Mouse (Mus musculus) frontal cortex, postnatal 36 days (tissue): ENCODE data around the gene Crabp1.

Experiments used
- DNase-seq, 2 experiments: peaks; one replicate each; pipeline ENCODE4 v3.0.0; 2022; ENCODE audit warnings: low spot score in 2 of 2

Crabp1 gene

DNA sequence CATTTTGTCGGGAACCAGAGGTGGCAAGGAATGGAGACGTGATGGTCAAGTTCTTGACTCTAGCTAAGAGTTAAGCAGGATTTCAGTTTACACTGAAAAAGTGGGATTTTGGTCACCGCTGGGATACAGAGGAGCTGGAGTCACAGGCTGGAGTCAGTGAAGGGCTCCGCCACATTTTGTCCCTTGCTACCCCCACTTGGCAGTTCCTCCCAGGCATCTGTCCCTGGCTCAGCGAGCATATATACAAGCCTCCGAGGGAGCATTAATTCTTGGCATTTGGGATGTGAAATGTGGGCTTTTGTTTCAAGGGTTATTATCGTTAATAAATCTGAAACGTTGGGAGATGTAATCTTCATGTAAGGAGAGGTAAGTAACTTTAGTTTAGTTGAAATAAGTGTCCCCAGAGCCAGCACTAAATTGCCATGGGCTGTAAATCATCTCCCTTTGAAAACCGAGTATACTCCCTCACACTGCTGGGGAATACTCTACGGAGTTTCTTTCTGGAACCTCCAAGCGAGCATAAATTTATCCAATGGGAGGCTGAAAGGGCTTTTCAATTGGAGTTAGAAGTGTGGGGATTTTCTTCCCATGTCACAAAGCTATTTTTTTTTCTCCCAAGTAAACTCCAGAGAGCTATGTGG lies 5.7 kb downstream of the Crabp1 start:
- DNase-seq, result no peak

DNA sequence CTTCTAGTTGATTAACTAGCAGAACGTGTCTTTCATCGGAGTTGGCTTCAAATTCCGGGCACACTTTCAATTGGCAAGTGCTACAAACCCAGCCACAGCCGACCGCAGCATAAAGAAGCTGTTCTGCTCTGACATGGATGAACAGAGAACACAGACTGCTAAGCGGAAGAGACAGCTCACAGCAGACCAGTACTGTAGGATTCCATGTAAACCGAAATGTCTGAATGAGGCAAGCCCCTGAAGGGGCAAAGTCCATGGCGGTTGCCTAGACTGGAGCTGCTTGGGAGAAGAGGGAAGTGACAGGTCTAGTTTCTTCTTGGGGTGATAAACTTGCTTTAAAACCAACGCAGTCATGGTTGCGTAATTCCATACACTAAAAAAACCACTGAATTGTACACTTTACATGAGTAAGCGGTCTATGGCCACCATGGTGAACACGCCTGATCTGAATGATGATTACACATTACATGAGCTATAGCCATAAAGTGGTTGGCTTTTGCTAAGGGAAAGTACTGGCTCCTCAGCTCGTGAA lies 12.0 kb downstream of the Crabp1 start:
- DNase-seq, result no peak

DNA sequence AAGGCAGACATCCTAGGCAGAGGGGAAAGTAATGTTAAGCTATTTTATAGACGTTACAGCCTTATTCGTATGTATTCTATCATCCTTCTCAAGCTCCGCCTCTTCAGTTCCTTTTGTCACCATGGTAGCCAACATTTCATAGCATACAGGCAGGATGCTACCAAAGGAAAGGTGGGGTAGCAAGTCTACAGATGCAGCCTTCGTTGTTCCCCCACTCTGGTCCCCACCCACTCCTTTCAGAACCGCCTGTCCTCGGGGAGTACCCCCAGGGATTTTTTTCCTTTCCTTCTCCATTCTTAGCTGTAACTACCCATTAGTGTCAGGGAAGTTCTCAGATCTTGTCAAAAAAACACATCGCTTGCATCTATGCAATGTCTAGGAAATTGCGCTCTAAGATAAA lies 14.7 kb downstream of the Crabp1 start:
- no peak for DNase-seq

DNA sequence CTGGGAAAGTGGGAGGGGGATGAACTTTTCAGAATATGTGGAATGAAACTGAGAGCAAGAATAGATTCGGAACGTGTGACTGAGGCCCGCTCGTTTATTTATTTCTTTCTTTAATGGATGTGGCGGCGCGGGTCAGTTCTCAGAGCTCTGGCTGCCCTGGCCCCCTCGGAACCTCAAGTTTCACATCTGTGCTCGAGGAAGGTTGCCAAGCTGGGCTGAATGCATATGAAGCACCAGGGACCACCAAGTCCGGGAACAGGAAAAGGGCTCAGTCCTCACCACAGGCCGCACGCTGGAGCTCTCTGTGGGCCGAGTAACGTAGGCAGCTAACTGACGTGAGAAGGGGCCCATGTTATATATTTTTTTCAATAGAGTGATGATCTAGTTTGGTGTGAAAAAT lies 18.0 kb downstream of the Crabp1 start:
- DNase-seq, result no peak

DNA sequence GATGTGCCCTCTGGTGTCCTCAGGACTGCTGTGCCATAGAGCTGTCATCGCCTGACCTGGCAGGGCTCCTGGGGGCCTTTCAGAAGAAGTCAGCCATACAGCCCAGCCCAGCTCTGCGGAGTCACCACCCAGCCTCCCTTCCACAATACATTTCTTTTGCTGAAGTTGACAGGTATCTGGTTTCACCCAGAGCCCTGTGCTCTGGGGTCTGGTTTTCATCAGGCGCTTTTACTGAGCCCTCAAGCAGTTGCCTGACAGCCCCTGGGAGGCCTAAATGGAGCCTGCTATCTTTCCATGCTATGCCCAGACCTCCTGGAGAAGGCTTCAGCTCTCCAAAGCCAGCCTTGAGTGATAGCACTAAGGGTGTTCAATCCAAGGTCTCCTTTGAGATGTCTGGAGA lies 19.5 kb downstream of the Crabp1 start:
- DNase-seq, result no peak

DNA sequence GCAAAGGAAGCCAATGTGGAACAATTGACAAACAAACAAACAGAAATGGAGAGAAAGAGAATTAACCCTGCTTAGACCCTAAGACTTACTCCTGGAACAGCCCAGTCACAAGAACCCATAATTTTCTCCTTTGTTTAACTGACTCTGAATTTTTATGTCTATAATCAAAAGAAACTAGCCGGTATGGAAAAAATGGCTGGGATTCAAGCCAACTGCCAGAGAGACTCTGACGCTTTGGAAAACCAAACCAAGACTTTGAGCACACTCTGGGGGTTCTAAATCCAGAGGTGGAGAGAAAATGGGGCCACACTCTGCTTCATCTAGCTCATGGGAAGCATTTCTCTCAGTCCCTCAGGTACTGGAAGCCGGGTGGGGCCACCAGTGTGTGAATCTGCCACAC lies 20.7 kb downstream of the Crabp1 start:
- DNase-seq, result no peak

DNA sequence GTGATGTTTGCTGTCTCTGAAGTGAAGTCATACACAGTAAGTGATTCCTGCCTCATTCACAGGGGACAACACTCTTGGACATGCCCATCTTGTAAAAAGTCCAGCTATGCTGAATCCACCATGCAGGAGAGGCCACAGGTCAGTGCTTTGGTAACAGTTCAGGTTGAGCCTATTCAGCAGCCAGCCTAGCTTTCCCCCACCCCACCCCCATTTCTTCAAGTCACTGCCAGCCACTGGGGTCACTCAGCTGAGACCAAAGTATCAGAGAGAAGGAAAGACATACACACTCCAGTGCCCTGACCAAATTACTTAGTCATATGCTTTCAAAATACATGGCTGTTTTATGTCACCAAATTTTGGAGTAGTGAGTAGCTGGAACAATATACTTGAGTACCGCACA lies 21.5 kb downstream of the Crabp1 start:
- no peak for DNase-seq

DNA sequence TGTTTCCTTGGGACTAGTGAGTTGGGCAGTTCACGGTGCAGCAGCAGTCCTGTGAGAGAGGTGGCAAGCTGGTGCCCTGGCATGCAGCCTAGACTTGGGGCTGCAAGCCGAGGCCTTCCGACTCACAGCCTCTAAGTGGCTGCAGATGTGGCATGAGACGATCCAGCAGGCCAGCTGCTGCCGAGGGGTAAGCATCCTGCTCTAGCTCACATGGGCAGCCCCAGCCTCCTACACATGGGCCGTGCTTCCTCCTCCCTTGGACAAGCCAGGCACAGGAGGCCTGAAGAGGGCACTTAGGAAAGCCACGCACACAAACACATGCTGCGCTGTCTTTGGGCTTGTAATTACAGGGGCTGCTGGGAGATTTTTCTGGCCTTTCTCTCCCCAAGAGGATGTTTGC lies 23.2 kb downstream of the Crabp1 start:
- DNase-seq, result no peak

DNA sequence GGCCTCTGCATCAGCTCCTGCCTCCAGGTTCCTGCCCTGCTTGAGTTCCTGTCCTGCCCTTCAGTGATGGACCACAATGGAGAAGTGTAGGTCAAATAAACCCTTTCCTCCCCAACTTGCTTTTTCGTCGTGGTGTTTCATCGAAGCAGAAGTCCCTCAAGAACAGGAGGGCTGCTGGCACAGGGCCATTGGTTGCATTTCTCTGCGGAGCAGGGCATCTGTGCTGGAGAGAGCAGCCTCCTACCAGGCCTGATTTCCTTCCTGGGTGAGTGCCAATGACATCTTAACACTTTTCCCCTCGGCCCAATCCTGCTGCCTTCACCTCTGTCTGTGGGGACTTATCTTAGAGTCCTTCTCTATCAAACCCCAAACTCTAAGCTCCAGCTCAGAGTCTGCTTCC lies 25.7 kb downstream of the Crabp1 start:
- DNase-seq, result no peak

DNA sequence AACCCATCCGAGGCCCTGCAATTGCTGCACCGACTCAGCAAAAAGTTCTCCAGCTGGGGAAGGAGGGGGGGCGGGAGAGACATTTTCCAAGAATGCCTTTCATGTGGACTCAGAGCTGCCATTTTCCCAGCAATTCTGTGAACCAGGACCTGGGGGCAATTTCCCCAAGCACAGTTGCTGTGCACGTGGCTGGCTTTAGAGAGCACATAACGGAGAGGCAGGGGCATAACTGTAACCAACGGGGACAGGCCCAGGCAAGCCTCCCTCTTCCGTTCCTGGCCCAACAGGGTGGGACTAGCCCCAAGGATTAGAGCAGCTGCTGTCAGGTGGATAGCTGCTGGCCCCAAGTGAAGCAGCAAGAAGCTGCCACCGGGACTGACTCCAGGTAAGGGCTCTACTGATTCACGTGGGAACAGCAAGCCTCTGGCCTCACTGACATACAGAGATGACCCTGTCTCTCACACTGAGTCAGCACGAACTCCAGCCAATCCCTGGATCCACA lies 37.0 kb downstream of the Crabp1 start:
- DNase-seq, result no peak

DNA sequence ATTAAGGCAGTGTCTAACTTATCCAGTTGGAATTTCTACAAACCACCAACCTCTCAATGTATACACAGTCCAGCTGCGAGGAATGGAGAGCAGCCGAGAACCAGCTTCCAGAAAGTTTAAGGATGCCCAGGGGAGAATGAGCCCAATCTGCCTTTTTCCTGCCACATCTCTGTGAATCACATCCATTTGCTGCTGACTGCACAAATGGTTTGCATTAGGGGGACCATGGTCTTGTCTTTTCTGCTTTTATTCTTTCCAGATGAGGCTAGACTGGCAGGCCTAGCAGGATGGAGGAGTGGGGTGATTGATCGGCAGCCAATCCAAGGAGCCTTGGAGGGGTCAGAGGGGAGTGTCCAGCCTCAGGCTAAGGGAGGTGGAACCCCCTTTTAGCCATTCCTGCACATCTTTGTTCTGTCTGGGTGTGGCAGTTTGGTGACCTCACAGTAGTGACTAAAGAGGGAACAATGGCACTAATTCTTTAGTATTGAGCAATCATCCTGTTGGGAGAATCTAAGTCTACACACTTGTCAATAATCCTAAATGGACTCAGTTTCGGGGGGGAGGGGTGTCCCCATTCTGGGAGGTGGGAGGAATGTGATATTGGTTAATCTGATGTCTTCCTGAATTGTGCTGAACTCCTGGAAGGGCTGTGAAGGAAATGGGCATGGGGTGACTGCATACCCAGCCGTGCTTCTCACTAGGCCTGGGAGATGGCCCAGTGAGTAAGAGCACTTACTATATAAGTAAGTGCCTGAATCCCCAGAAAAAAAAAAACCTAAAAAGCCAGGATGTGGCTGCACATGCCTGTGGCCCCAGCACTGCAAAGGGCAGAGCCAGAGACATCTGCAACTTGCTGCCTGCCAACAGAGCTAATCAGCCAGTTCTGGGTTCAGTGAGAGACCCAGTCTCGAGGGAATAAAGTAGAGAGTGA lies 38.5 kb downstream of the Crabp1 start:
- DNase-seq, result no peak

DNA sequence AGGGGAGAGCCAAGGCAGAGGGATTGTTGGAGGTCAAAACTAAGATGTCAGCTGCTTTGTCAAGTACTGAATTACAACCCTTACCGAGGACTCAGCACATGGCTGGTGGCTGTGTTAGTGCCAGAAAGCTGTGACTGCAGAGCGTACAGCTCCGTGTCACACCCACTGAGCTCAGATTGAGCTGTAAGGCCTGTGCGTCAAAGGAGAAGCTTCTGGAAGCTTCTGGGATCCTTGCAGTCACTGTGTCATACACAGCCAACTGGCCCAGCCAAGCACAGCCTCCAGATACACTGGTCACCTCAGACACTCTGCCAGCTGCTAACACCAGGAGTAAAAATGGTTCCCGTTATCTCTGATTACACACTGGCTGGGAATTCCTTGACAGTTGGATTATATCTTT lies 39.8 kb downstream of the Crabp1 start:
- DNase-seq, result no peak

DNA sequence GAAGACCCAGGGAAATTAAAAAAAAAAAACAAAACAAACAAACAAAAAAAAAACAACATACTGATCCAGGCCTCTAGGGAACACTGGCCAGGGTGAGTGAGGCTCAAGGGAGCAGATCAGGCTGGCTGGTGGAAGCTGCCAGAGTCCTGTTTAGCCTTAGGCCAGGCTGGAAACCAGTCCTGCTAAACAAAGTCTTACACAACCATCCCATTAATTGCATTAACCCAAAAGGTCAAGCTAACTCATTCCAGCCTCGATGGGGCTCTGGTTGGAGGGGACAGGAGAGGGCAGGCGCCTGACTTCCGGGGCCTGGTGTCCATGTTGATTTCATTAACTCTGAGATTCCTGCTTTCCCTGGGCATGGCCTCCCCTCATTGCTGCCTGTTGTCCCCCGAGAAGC lies 43.2 kb downstream of the Crabp1 start:
- no peak for DNase-seq

DNA sequence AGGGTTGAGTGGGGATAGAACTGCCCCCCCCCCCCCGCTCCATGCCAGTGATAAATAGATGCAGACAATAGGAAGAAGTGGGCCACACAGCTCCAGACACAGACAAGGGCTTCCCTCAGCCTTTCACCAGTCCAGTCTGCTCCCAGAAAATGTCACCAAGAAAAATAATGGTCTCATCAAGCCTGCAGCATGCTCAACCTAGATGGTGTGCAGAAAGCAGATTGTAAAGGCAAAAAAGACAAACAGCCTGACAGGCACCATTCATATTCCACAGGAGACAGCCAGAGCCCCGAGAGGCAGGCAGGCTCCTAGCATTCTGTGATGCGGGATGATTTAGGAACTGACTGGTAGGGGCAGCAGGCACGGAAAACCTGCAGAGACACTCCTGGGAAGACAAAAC lies 45.4 kb downstream of the Crabp1 start:
- no peak for DNase-seq

DNA sequence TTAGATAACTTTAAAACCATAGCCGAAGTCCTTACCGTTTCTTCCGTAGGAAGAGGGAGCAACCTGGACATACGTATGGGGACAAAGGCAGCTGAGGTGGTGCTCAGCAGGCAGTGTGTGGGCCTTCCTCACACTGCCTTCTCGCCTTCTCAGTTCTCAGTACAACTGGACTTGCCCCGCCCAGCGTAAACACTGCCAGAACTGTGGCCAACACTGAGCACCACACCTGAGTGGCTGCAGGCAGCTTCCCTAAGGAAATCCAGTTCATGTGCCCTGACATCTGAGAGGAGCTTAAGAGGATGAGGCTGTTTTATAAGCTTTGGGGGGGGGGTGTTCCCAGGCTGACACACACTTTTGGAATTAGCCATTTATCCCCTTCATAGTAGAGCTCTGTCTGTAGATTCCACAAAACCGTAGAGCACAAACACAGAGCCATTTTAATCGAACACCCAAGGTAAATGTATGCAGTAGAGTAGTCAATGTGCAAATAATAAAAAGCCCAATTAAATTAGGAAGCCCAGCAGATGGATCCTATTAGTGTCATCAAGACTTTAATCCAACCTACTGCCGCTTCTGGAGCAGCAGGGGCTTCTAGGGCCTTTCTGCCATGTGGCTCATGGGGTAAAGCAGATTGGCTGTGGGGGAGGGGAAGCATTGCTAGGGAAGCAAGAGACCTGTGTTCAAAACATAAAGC lies 52.1 kb downstream of the Crabp1 start:
- no peak for DNase-seq

DNA sequence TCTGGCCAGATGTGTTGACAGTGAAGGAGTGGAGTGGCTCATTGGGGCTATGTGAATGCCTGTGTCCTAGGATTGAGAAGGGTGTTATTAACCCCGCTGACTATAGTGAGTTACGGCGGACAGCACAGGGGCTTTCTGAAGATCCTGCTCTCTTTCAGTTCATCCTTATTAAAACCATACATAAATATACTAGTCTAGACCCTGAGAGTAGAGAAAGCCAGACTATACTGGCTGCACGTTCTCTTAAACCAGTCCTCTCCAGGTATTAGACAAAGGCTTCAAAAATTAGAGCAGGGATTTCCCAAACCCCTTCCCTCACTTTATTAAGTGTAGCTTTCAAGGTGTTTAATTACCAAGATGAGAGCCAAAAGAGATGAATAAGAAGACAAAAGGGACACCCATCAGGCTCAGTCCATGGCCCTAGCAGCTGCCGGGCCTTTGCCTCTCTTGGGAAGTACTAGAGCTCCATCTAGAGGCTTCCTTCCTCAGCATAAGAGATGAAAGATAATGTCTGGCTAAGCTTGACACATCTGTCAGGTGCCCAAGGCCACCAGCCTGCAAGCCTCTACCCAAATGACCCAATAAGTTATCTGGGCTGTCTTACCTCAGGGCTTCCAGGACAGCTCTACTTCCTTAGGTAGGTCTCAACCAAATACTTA lies 57.0 kb downstream of the Crabp1 start:
- DNase-seq, result peak; percentile 25 to 51
